Mouse (Mus musculus) urinary bladder, postnatal 4 days (tissue): Measurements from ENCODE around the gene Ppcs.

Experiments
- DNase-seq, 2 experiments: peaks; one replicate each; pipeline ENCODE4 v3.0.0; 2021 to 2022; ENCODE audit warnings: low spot score in 2 of 2

The Ppcs gene

GRCm38 (mm10) chr4:119422294-119422964, at the start of gene Ppcs, which contains the start of gene Zmynd12:
Gene Ppcs, minus strand, starts transcription at chr4:119422420.
Gene Zmynd12, plus strand, starts transcription at chr4:119422814.
- DNase-seq = peak; percentile 86 to 88

GRCm38 (mm10) chr4:119467720-119468380, 45.6 kb upstream of the Ppcs start:
- DNase-seq = no peak

GRCm38 (mm10) chr4:119465841-119466240, 43.6 kb upstream of the Ppcs start:
- DNase-seq = no peak

- DNase-seq = no peak
Measured at GRCm38 (mm10) chr4:119463756-119464419, 41.7 kb upstream of the Ppcs start.

- DNase-seq = peak; percentile 56 to 72
Measured at GRCm38 (mm10) chr4:119462858-119463755, 40.9 kb upstream of the Ppcs start.

- DNase-seq = no peak
Measured at GRCm38 (mm10) chr4:119462457-119462856, 40.2 kb upstream of the Ppcs start.

- peak in 1 of 2 experiments; percentile 37 for DNase-seq
Measured at GRCm38 (mm10) chr4:119460728-119461141, 38.5 kb upstream of the Ppcs start.

- no peak for DNase-seq
Measured at GRCm38 (mm10) chr4:119460296-119460695, 38.1 kb upstream of the Ppcs start.

GRCm38 (mm10) chr4:119453533-119453932, 31.3 kb upstream of the Ppcs start:
- DNase-seq = no peak

GRCm38 (mm10) chr4:119453128-119453527, 30.9 kb upstream of the Ppcs start:
- DNase-seq = no peak

GRCm38 (mm10) chr4:119450436-119450835, 28.2 kb upstream of the Ppcs start:
- DNase-seq = no peak

GRCm38 (mm10) chr4:119447786-119448185, 25.6 kb upstream of the Ppcs start:
- no peak for DNase-seq

- DNase-seq = no peak
Measured at GRCm38 (mm10) chr4:119447261-119447660, 25.0 kb upstream of the Ppcs start.

- DNase-seq = no peak
Measured at GRCm38 (mm10) chr4:119442539-119442938, 20.3 kb upstream of the Ppcs start.

GRCm38 (mm10) chr4:119441836-119442235, 19.6 kb upstream of the Ppcs start:
- no peak for DNase-seq

GRCm38 (mm10) chr4:119437936-119438335, 15.7 kb upstream of the Ppcs start:
- DNase-seq = no peak

- DNase-seq = peak in 1 of 2 experiments; percentile 32
Measured at GRCm38 (mm10) chr4:119430678-119431077, 8.5 kb upstream of the Ppcs start.

- DNase-seq = no peak
Measured at GRCm38 (mm10) chr4:119427680-119428079, 5.5 kb upstream of the Ppcs start.

- no peak for DNase-seq
Measured at GRCm38 (mm10) chr4:119425601-119426000, 3.4 kb upstream of the Ppcs start.

GRCm38 (mm10) chr4:119425077-119425476, 2.9 kb upstream of the Ppcs start:
- DNase-seq = no peak

- DNase-seq = peak in 1 of 2 experiments; percentile 61
Measured at GRCm38 (mm10) chr4:119421921-119422293, 313 bp downstream of the Ppcs start.

- no peak for DNase-seq
Measured at GRCm38 (mm10) chr4:119421191-119421590, 1.0 kb downstream of the Ppcs start.
